Mouse (Mus musculus) left cerebral cortex, postnatal 10 days (tissue): Measurements from ENCODE around the gene Gm21992. TPM values are rescaled to one million over a fixed set of nuclear protein-coding genes. Genes with fewer than 3 reads are reported as not detected.
A peak's percentile ranks its signal among the peaks of the same experiment; 100 is the strongest.
"Not testable (repeated sequence)": the region's sequence is repeated elsewhere in the genome, so short reads cannot be mapped to it uniquely, and the experiment has no call there.

Experiments
- DNase-seq, 2 experiments: peaks; one replicate each; pipeline ENCODE4 v3.0.0; 2021 to 2022; ENCODE audit warnings: low spot score in 2 of 2, mixed read lengths in 1 of 2; ENCODE audit errors: extremely low spot score in 1 of 2
- intact Hi-C: fragments of 180-260 bp; cut with DNase I; formaldehyde crosslinking; loops from one replicate; pipeline ENCODE4 v1.15.1; 2025
- total RNA-seq, 2 experiments: library from RNA; stranded (reverse); gene quantifications; 2 replicates each; pipeline ENCODE4 v1.2.3; 2021

The Gm21992 gene
- total RNA-seq, 2 experiments from 2014 or later: 16.0 to 16.2 TPM

- intact Hi-C loops: no loop called here
- peak; percentile 71 to 79 for DNase-seq
These were observed 9.4 kb upstream of the Gm21992 start for GRCm38 (mm10) chr19:4820678-4821303.

DNA sequence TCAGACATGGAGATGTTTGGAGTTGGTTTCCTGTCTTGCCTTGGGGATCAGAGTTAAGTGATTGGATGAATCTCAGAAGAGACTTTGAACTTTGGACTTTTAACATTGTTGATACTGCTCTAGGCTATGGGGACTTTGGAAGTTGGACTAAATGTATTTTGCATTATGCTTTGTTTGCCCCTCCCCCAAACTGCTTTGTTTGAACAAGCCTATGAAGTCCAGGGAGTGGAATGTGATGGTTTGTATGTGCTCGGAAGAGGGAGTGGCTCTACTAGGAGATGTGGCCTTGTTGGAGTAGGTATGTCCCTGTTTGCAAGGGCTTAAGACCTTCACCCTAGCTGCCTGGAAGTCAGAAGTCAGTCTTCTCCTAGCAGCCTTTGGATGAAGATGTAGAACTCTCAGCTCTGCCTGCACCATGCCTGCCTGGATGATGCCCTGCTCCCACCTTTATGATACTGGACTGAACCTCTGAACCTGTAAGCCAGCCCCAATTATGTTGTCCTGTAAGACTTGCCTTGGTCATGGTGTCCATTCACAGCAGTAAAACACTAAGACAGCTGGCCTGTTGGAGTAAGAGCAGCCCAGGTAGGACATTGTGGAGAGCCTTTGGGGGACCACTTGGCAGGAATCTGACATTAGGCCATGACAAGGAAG is 5.9 kb upstream of the Gm21992 start:
- intact Hi-C loops: no loop called here
- DNase-seq: no peak

GRCm38 (mm10) chr19:4813015-4813414 is 1.6 kb upstream of the Gm21992 start:
- intact Hi-C loops: no loop called here
- DNase-seq: peak in 1 of 2 experiments; percentile 47

DNA sequence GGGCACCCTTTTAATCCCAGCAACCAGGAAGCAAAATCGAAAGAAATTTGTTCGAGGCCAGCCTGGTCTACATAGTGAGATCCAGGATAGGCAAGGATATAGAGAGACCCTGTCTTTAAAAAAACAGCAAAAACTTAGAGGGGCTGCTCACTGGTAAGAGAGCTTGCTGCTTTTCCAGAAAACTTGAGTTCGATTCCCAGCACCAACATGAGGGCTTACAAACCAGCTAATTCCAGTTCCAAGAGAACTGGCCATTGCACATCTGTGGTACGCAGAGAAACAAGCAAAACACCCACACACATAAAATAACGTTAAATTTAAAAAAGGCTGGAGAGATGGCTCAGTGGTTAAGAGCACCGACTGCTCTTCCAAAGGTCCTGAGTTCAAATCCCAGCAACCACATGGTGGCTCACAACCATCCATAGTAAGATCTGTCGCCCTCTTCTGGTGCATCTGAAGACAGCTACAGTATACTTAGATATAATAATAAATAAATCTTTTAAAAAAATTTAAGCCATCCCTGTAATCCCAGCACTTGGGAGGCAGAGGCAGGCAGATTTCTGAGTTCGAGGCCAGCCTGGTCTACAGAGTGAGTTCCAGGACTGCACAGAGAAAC is 1.0 kb upstream of the Gm21992 start:
- DNase-seq, intact Hi-C loops: not testable (repeated sequence)

GRCm38 (mm10) chr19:4811909-4812242 is 464 bp upstream of the Gm21992 start:
- intact Hi-C loops: no loop called here
- no peak for DNase-seq

DNA sequence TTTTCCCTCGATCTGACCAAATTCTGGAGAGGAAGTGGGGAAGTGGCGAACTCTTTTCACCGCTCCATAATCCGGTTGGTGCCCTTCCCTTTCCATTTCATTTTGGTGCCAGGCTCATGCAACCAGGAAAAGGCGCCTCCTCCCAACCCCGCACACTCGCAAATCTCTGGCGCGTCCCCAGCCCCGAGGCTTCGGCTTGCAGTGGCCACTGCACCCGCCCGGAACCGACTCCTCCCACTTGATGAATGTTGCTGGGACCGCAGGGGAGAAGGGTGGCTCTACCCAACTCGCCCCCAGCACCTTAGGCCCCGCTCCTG is 708 bp downstream of the Gm21992 start:
- intact Hi-C loops: no loop called here
- no peak for DNase-seq

DNA sequence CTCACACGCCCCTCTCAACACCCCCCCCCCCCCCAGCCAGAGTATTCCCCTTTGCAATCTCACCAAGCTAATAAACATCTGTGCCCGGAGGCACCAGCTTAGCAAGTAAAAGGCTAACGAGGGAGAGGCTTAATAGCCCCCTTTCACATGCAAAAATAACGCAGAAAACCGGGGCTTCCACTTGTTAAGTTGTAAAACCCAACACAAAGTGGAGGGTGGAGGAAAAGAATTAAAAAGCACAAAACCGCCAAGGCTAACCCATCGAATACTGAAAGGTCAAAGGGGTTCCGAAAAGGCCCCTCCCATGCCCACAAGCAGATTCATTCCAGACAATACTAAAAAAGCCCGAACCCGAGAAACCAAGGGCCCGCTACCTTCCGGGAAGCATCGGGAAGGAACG is 1.1 kb downstream of the Gm21992 start:
- intact Hi-C loops: no loop called here
- no peak for DNase-seq

DNA sequence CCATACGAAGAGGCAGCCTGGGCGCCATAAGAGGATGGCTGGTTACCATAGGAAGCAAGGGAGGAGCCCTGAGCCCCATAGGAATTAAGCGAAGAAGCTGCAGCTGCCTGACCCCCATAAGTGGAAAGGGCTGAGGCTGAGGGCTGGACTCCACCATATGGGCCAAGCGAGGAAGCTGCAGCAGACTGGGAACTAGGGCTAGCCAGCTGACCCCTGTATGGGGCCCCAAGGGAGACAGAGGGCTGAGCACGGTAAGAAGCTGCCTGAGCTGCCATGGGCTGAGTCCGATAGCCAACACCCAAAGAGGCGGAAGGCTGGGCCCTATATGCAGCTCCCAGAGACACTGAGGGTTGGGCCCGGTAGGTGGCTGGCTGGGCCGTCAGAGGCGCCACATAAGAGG is 8.1 kb downstream of the Gm21992 start:
- intact Hi-C loops: no loop called here
- peak in 1 of 2 experiments; percentile 24 for DNase-seq

DNA sequence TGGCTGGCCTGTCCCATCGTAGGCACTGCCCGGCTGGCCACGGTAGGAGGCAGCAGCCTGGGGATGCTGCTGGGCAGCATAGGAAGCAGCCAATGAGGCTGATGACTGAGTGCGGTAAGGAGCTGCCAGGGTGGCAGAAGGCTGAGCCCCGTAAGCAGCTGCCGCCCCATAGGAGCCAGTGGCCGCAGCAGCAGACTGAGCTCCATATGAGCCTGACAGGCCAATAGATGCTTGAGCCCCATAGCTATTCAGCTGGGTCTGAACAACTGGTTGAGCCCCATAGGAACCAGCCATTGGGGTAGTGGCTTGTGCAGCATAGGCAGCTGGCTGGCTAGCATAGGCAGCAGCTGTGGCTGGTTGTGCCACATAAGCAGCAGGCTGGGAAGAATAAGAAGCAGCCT is 8.7 kb downstream of the Gm21992 start:
- intact Hi-C loops: no loop called here
- no peak for DNase-seq

GRCm38 (mm10) chr19:4799083-4799482 is 12.3 kb downstream of the Gm21992 start:
- no peak for DNase-seq
- intact Hi-C loops: no loop called here

DNA sequence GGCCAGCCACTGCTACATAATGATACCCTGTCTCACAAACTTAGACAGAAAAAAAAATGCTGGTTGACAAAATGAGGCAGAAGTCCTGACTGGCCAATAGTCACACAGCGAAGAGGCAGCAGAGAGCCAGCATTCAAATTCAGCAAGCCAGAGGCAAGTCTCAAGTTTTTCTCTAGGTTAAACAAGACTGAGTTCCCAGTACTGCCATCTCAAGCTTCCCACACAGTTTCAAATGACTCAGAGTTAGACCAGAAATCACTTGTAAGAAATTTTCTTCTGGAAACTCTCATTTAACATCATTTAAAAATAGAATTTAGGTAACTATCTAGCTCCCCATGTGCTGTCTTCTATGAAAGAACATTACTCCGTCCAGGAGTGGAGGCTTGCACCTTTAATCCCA is 13.6 kb downstream of the Gm21992 start:
- no peak for DNase-seq
- intact Hi-C loops: no loop called here

- intact Hi-C loops: no loop called here
These were observed 15.5 kb downstream of the Gm21992 start for GRCm38 (mm10) chr19:4795929-4796328.

GRCm38 (mm10) chr19:4793831-4794422 is 17.5 kb downstream of the Gm21992 start, which contains the start of gene Rbm4:
Gene Rbm4, minus strand, starts transcription at chr19:4793901.
- peak; percentile 97 to 99 for DNase-seq
- intact Hi-C loops: no loop called here

More at GRCm38 (mm10) chr19:4795929-4796328, 15.5 kb downstream of the Gm21992 start:
- no peak for DNase-seq

DNA sequence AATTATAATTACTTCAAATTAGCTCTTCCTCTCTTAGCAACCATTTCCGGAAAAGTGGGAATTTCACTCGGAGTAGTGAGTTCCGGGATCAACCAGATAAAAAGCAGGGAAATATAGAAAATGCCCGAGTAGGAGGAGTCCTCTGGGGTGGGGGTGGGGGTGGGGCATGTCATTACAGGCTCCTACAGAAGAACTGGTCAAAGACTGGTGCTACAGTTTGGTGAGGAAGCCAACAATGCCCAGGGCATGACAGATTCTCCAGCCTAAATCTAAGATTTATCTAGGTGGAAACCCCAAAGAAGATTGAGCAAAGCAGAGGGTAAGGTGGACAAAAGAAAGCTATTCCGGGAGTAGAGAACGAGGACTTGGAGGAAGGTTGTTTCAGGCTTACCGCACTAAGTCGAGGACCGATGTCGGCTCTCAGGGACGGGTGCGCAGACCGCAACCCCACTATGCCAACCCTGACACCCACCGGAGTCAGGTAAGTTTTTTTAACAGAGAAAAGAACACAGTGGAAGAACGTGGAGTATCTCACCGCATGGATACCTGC is 18.1 kb downstream of the Gm21992 start:
- no peak for DNase-seq
- intact Hi-C loops: no loop called here

DNA sequence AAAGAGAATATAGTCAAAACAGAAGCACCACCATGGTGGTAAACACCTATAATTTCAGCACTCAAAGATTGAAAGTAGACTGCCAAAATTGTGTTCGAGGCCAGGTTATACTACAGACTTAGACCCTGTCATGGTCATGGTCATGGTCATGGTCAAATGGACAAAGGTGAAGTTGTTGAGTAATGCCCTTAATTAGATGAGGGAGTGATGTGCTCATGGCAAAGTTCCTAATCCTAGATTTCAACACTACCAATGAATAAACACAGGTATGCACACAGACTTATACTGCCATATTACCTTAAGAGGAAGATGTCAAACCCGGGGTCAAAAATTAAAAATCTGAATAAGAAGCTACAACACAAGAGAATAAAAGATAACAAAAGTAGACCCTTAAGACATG is 25.1 kb downstream of the Gm21992 start:
- intact Hi-C loops: no loop called here

DNA sequence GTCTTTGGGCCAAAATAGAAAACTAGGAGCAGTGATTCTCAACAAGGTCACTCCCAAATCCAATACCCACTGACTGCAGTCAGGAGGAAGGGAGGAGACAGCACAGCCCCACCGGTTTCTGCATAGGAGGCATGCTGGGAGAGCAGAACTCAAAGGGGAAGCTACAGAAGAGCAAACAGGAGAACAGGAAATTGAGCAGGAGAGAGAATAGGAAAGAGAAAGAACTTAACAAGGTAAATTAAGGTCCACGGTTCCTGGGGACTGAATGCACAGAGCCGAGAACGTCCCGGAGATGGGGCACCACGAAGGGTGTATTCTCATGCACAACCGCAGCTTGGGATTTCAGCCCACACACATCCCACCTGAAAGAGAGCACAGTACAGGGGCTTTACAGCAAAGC is 26.2 kb downstream of the Gm21992 start:
- intact Hi-C loops: no loop called here
- no peak for DNase-seq

More for the DNA sequence above, 25.1 kb downstream of the Gm21992 start:
- DNase-seq: no peak

DNA sequence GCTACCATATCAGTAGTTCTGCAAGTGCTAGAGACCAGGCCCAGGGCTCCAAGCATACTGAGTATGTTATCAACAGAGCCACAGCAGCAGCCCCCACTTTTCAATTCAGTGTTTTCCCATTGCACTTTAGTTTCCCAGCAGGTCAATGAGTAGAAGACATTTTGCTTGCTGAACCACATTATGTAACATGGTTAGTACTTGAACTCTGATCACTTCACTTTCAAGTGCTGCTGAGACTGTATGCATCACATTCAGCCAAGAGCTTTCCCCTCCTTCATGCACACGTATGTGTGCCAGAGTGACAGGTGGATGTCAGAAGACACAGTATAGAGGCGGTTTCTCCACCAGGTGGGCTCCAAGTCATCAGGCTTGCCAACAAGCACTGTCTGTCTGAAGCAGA is 28.5 kb downstream of the Gm21992 start:
- DNase-seq: no peak
- intact Hi-C loops: no loop called here

GRCm38 (mm10) chr19:4772785-4773184 is 38.6 kb downstream of the Gm21992 start:
- intact Hi-C loops: no loop called here
- DNase-seq: no peak

- no peak for DNase-seq
- intact Hi-C loops: no loop called here
These were observed 43.8 kb downstream of the Gm21992 start for GRCm38 (mm10) chr19:4767507-4768148.
